Mouse (Mus musculus) spleen, adult 2 months (tissue): ENCODE measurements at regions not wholly inside any gene's neighbourhood (a gene's known extent, or its start where the extent isn't known, plus 50 kb on each side); places are given as distances from the start of the nearest gene placed in this dataset.

Experiments used
- CTCF ChIP-seq: fragments of 200-500 bp; IDR thresholded peaks from 2 replicates; pipeline ENCODE4 v1.5.1; 2011; ENCODE audit warnings: mild to moderate bottlenecking, inconsistent platforms; ENCODE audit not compliant: insufficient read depth, insufficient read length, insufficient replicate concordance; ENCODE audit errors: extremely low read depth
- POLR2A ChIP-seq: fragments of 200-500 bp; IDR thresholded peaks from 2 replicates; pipeline ENCODE4 v1.6.1; 2011; ENCODE audit warnings: low read depth, low read length, inconsistent platforms

GRCm38 (mm10) chr8:103880431-103881145 is 220.8 kb upstream of the Cdh5 start:
- TF ChIP-seq CTCF (no peak), POLR2A (no peak)
